Mouse (Mus musculus): Measurements from ENCODE around the gene Tmc7.

The Tmc7 gene

DNA sequence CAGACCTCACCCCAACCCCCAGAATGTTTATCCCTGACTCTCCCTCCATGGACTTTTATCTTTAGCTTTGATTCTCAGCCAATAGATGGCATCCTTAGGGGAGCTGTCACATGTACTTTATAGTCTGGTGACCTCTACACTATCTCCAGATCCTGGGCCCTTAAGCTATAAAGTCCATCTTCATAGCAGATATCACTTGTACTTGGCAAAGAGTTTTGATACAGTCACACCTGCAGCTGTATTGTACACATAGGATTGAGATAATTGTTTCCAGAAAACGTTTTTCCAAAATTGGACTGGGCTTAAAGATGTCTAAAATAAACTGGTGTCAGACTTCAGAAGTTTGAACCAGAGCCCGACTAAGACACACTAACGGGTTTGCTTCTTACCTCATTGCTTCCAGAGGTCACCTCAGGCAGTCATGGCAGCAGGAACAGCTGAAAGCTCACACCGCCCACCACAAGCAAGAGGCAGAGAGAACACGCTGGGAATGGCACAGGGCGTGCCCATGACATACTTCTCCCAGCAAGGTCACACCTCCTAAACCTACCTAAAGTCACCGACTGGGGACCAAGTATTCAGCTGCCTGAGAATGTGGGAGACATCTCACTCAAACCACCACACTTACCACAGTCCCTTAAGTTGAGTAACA is 84.6 kb downstream of the Tmc7 start:
- no peak for DNase-seq (ENCODE audit: low spot score)

- no peak for DNase-seq (ENCODE audit: low spot score)
Measured at GRCm38 (mm10) chr7:118498984-118499783, 85.4 kb downstream of the Tmc7 start.

- no peak for DNase-seq (ENCODE audit: low spot score)
Measured at GRCm38 (mm10) chr7:118494892-118495579, 89.5 kb downstream of the Tmc7 start.

- no peak for DNase-seq (ENCODE audit: low spot score)
Measured at GRCm38 (mm10) chr7:118493892-118494291, 90.6 kb downstream of the Tmc7 start.

DNA sequence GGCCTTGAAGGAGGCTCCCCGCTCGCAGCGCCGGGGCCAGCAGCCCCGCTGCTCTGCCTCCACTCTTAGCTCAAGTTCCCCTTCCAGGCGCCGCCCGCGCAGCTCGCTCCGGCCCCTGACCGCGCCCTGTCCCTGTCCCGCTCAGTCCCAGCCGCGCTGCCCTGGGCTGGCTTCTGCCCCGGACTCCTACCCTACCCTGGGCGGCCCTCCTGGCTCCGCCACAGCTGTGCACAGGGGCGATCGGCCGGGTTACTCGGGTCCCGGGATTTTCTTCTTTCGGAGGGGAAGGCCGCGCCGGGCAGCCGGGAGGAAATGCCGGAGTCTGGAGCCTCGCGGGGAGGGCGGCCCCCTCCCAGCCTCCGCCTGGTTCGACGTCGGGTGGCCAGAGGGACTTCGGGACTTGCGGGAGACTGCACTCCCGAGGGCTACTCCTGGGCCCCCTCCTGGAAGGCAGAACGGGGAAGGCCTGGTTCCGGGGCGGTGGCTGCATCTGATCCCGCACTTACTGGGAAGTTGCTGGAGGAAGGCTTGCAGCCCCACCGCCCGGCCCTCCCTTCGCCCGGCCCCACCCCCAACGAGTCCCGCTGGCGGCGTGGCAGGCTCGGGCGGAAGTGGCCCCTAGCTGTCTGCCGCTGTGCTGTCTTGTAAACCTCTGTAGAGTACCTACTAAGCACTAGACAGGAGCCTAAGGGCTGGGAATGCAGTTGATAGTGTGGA is 92.9 kb downstream of the Tmc7 start, which contains the start of gene Itpripl2:
TSS of gene Itpripl2 (minus strand) at position 545 of the 717 bp plus-strand sequence.
- DNase-seq (ENCODE audit: low spot score) = no peak

- DNase-seq (ENCODE audit: low spot score) = no peak
Measured at GRCm38 (mm10) chr7:118490666-118491430, 93.7 kb downstream of the Tmc7 start.

- DNase-seq (ENCODE audit: low spot score) = no peak
Measured at GRCm38 (mm10) chr7:118489706-118490665, 94.5 kb downstream of the Tmc7 start.

DNA sequence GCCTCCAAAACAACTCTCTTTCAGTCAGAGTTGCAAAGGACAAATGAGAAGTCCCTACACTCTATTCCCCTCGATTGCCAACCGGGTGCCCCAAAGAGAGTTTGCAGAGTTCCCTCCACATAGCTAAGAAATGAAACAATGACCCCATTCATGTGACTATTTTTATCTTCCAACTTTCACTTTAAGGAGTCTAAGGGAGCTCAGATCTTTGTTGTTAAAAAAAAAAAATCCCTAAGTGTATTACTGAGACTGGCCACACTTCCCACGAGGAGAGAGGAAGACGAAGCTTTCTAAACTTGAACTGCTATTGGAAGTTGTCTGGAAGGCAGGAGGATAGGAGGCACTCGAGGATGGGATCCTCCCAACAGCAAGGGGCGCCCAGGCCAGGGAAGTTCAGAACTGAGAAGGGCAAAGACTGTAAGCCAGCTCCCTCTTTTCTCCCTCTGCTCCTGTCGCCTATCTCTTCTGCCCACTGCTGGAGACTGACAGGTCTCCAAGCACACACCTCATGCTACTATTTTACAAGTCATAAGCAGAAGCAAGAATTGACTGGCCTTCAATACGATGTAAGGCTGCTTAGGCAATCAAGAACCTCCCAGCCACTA is 96.4 kb downstream of the Tmc7 start:
- no peak for DNase-seq (ENCODE audit: low spot score)

- DNase-seq (ENCODE audit: low spot score) = no peak
Measured at GRCm38 (mm10) chr7:118486917-118487316, 97.6 kb downstream of the Tmc7 start.
